Mouse (Mus musculus) embryo, embryonic 11 days (tissue): ENCODE results near the gene Thbd.

Source experiments
- DNase-seq: peaks from one replicate; pipeline ENCODE4 v3.0.0-alpha.2; 2015

The Thbd gene

DNA sequence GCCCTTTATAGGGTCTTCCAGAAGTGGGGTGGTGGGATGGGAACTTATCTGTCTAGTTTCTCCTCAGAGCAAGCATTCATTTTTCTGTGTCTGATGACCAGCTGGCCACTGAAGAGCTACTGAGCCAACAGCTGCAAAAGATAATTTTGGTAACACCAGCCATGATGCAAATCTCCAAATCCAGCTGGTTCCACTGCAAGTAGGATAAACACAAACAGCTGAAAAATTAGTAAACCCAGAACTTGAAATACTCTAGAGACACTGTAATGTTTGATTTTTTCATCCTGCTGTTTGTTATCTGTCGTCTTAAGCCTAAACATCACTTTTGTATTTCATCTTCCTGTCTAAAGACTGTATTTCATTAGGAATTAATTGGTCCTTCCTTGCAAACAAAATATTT lies 13.7 kb upstream of the Thbd start:
- no peak for DNase-seq

DNA sequence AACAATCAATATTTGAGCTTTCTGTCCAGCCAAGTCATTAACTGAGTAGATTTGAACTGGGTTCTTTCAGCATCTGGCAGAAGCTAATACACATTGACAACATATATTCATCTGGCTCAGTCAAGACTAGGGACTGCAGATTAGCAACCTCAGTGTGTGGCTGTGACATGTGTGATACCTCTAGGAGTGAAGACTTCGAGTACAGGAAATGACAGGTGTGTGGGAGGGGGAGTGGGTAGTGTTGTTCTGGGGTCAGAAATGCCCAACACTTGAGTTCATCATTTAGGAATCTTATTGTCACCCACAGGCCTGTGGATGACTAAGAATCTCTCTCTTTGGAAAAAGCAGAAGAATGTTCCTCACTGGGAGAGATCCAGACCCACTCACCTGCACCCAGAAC lies 13.1 kb upstream of the Thbd start:
- DNase-seq = no peak

DNA sequence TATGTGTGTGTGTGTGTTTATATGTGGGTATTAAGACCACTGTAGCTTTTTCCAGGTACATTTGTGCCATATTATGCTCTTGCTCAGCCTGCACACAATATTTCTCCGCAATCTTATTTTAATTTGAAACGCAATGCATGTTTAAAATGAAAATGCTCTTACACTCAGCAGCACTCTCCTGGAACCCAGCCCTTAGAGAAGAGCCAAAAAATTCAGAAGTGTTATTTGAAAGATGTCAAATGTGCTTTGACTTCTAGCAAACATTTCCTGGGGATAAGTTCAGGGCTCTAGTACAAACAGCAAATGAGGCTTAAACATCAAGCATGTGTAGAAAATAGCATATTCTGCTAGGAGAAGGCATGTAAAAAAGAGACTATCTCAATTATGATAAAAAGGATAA lies 11.8 kb upstream of the Thbd start:
- DNase-seq = no peak

DNA sequence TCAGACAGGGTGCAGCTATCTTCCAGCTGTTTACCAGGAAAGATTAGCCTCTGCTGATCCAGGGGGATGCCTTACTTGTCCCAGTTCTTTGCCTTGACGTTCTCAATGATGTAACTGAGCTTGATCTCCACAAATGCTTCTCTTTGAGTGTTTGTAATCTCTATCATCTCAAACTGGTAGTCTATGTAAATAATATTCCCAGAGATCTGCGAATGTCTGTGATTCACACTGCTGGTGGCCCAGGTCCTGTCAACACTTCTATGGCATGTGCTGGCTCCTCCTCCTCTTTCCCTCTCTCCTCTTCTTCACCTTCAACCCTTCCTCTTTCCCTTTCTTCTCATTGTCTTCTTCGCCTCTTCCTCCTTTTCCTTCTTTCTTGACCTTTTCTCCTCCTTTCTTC lies 11.2 kb upstream of the Thbd start:
- no peak for DNase-seq

DNA sequence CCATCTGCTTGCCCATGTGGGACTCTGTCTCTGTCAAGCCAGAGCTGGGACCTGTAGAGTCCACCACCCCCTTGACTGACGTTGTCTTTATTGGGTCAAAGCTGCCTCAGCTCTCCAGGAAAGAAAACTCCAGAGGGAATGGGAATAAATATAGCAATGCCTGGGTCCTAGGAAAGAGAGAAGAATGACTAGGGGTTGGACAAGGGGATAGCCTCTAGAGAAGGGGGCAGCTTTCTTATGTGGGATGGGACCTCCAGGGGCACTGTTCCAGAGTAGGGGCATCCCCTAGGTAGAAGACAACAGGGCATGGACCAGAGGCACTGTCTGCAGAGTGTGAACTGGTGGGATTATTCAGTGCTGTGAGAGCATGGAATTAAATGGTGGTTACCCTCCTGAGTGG lies 1.8 kb upstream of the Thbd start:
- no peak for DNase-seq

DNA sequence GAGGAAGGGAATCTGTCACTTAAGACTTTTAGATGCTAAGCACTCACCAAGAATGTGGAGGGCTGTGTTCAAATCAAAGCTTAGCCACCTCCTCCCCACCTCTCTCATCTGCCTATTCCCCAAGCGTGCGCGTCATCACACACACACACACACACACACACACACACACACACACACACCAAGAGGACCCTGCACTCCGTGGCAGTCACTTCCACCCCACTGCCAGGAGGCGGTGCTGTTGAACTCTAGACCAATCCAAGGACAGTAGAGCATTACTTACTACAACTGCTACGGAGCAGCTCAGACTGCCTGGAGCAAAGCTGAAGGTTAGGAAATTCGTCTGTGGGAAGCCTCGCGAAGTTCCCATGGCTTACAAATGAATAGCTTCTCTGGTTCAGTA lies 1.2 kb upstream of the Thbd start:
- DNase-seq = peak; percentile 74

DNA sequence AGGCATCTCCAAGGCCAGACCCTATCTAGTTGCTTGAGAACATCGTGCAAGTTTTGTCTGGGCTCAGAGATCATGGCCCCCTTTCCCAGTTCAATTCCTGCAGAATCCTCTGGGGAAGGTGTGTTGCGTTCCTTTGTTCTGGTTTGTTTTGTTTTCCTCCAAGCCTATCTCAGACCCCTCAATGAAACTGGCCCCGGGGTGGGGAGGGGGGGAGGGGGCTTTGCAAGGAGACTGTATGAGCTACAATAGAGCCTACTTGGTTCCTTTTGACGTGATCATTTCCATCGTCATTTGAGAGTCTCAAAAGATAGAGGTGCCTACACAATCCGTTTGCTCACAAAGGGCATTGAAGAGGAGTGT lies 753 bp upstream of the Thbd start:
- no peak for DNase-seq

DNA sequence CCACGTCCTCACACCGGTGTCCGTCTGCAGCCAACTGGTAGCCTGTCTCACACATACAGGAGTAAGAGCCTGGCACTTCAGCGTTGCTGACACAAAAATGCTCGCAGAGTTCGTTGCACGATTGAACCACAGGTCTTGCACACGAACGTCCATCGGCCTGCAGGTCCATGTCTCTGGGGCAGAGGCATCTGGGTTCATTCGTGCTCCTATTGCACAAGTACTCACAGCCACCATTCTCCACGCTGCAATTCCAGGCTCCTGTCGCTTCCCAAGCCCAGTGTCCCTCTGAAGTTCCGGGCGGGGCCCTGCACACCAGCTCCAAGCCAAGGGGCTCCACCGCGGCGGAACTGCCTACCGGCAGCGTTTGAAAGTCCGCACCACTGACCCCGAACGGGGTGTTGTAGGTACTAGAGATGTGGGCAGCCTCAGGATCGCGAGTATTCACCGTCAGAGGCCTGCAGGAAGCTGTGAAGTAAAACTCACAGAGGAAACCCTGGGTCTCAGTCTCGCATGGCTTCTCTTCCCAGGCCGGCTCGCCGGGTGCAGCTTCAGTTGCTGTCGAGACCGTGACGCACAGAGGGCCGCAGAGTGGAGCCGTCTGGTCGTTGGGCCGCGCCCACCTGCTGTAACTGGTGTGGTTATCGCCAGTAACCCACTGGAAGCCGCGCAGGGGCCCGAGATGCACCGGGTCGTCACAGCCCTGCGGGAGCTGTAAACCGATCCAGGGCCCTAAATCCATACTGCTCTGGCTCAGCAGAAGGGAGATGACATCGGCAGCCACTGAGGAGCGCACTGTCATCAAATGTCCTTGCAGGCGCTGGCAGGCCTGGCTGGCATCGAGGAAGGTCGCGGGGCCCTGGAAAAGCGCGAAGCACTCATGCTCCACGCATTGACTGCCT lies 768 bp downstream of the Thbd start:
- DNase-seq = peak; percentile 54

DNA sequence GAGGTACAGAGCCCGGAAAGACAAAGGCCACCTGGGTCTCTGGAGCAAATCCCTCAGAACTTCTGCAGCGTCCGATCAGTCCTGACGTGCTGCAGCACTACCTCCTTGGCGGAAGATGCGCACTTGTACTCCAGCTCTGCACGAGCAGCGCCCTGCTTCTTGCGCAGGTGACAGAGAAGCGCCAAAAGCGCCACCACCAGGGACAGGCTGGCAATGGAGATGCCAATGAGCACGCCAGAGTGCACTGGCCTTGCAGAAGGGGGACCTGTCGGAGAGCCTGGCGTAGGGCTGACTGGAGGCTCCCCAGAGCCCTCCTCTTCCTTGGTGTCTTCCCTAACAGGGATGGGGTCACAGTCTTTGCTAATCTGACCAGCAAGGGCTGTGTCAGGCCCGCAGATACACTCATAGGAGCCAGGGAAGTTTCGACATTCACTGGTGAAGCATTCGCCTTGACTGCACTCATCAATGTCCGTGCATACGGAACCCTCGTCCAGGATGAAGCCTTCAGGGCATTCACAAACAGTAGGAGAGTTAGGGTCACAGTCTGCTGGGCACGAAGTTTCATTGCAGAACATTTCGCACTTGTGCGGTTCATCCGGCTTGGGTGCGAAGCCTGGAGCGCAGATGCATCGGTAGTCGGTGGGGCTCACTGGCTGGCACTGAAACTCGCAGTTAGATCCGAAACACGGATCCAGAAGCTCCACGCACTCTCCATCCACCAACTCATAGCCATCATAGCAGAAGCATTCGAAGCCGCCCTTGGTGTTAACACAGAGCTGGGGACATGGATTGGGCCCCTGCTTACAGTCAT lies 1.6 kb downstream of the Thbd start:
- DNase-seq = peak; percentile 55

DNA sequence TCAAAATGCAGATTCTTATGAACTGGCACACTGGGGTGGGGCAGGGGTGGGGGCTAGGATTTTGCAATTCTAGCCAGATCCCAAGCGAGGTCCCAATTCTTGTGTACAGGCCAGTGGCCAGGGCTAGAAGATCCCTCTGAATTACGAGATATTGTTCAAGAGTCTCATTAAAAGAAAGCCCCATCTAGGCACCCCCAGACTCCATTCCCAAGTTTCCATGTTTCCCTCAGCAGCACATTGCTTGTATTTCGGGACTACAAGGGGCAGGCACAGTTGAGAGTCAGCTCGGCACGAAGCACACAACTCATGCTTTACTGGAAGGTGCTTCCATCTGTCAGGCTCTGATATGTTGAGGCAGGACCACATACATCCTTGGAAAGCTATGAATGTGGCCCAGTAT lies 3.1 kb downstream of the Thbd start:
- no peak for DNase-seq

DNA sequence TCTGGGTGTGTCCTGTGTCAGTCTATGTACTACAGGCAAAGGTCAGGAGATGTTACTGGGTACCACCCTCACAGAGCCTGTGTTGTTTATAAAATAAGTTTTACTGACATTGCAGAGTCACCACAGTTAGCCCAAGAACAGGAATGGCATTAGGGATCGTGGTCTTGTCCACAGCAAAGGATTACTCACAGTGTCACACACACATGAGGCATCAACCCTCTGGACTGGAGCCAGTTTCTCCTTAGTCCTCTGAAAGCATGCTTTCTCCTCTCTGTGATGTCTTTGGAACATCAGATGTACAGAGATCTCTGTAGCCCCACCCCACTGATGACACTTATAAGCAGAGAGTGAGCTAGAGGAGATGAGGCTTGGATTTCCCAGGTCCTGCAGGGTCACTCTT lies 5.8 kb downstream of the Thbd start:
- no peak for DNase-seq

DNA sequence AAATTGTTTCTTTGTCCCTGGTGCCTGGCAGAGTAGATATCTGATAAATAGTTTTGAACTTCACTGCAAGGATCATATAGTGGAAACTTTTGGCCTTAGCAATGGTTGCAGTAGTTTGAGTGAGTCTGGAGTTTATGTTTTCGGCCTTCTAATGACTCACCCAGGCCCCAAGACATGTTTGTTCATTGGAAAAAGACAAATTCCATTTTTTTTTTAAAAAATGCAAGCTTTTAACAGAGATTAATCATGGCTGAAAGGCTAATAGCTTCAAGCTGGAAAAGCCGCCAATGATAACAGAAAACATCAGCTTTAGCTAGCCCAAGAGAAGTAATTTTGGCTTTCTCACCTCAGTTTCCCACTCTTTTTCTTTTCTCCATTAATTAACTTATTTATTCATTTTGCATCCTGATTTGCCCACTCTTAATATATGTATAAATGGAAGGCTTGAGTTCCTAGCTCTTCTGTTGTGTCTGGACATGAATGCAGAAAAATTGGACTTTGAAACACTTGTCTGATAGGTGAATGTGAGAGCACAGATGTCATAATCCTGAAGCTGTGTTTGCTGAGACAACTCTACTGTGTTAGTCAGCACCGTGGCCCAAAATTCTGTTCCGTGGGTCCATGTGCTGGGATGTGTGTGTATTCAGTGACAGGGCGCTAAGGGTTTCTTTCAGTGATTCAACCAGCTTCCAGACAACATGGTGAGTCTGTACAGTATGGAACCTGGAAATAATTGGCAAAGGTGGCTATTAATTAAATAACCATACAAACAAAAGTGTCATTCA lies 8.9 kb downstream of the Thbd start:
- no peak for DNase-seq

DNA sequence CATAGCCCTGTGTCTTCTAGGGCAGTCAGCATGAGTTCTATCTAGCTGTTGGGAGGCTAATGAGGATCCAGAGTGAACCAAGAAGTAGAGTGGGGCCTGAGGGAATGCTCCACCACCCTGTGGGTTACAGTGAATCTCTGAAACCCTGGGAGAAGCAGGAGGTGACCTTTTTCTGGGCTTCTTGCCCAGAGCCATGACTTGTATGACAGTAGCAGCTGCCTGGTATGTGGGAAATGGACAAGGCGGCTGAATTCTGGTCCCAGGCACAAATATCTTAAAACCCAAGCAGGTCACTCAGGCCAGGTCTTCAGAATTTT lies 10.2 kb downstream of the Thbd start:
- no peak for DNase-seq

DNA sequence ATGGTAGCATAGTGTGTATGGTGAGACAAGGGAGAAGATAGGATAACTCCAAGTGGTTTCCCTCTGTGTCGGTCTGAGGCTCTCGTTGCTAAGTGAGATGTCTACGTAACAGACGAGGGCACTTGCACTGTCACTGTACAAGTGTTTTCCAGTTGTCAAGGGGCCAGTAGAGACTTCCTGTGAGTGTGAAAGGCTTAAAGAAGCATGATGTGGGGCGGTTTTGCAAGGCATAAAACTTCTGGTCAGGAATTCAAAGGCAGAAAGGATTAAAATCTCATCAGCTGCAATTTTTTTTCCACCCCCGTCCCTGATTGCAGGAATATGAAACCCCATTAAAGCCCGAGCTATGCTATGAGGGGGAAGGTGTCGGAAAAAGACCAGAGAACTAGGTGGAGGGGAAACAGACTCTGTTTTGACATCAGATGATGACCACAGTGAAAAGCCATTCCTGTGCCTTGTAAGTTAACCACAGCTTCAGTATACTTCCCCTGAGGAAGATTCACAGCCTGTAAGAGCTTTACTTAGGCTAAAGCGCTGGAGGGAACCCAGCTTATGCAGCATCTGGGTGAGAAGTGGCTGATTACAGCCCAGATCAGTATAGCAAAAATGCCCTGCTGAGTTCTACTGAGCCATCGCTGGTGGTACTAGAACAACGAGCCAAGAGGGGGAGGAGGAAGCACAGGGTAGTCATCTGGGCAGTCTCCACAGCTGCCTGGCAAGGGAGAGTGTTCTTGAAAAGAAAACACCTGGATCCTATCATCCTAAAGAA lies 10.8 kb downstream of the Thbd start:
- DNase-seq = no peak

DNA sequence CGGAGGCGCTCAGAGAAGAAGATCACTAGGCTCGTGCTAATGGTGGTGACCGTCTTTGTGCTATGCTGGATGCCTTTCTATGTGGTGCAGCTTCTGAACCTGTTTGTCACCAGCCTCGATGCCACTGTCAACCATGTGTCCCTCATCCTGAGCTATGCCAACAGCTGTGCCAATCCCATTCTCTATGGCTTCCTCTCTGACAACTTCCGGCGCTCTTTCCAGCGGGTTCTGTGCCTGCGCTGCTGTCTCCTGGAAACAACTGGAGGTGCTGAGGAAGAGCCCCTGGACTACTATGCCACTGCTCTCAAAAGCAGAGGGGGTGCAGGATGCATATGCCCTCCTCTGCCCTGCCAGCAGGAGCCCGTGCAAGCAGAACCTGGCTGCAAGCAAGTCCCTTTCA lies 11.8 kb downstream of the Thbd start:
- no peak for DNase-seq

DNA sequence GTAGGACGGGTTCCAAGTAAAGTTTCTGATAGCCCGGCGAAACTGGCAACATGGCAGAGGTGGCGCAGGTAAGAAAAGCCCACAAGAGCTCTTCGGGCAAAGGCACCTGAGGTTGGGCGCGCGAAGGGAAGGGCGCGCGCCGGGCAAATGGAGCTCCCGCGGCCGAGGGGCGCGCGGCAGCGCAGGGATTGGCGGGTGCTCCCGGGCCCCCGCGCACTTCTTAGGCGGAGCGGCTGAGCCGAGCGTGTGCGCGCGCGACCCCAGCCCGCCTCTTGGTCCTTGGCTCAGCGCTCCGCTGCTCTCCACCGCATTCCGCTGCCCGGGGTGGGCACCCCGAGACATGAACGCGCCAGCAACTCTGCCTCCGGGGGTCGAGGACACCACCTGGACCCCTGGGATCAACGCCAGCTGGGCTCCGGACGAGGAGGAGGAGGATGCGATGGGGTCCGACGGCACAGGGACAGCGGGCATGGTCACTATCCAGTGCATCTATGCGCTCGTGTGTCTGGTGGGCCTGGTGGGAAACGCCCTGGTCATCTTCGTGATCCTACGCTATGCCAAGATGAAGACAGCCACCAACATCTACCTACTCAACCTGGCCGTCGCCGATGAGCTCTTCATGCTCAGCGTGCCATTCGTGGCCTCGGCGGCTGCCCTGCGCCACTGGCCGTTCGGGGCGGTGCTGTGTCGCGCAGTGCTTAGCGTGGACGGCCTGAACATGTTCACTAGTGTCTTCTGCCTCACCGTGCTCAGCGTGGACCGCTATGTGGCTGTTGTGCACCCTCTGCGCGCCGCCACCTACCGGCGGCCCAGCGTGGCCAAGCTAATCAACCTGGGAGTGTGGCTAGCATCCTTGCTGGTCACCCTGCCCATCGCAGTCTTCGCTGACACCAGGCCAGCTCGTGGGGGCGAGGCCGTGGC lies 12.6 kb downstream of the Thbd start, which contains the start of gene Sstr4:
Gene Sstr4 (plus strand): TSS at position 214 of the 921 bp plus-strand sequence.
- peak; percentile 75 for DNase-seq

DNA sequence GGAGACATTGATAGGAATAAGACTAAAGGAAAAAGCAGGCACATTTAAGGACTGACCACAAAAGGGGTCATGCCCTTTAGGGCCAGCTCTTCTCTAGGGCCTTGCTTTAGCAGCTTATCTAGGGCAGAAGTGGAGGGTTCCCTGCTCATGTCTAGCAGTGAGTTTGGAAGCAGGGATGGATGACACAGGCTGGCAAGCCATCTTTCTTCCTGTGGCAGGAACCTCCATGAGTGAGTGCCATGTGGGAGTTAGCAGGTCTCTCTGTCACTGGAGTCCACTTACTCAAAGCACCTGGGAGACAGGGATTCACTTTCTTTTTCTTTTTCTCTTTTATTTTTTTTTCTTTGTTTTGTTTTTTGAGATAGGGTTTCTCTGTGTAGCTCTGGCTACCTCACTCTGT lies 14.1 kb downstream of the Thbd start:
- no peak for DNase-seq

DNA sequence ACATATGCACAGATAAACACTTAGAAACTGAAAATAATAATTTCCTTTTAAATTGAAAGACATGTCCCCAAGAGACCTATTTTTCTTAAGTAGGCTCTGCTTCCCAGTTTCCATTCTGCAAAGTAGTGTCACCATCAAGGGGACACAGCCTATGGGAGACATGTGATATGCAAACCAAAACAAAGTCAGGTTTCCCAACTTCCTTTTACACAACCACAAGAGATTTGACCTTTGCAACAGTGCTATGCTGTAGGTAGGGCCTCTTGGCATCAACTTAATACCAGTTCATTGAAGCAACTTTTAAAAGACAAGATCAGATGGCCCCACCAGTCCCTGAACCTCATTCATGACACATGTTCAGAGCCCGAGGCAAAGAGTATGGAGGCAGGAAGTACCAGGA lies 14.8 kb downstream of the Thbd start:
- no peak for DNase-seq

DNA sequence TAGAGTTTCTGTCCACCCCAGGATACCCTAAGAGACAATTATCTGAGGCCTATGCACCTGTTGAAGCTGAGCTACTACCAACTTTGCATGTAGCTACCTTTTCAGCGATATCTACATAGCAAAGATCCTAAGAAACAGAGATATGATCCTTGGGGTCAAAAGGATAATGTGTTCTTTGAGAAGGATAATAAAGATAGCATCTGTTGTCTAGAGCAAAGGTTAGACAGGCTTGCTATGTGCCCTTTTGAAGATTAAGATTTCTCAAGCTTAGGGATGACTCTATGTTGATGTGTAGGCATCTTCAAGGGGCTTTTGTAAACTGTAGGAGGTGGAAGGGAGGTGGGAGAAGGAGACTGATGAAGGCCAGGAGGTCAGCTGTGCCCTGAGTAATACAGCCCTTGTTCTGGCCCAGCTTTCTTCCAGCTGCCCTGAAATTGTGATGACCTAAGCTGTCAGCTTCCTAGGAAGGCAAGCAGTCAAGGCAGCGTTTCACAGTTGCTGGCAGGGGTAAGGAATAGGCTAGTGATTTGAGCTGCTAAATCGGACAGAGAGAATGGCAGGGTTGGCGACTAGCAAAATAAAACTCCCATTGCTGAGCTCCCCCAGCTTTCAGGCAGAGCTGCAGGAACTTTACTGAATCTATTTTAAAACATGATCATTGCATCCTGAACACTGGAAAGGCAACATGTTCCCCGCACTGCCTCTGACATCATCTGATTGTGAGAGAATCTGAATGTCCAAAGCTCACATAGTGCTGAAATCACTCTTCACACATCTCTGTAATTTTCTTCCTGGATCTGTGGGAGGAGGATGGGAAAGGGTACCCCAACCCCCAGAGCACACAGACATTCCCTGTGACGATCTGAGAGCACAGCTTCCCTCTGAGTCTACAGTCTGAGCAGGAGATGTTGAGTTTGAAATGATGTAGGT lies 20.1 kb downstream of the Thbd start:
- DNase-seq = no peak

DNA sequence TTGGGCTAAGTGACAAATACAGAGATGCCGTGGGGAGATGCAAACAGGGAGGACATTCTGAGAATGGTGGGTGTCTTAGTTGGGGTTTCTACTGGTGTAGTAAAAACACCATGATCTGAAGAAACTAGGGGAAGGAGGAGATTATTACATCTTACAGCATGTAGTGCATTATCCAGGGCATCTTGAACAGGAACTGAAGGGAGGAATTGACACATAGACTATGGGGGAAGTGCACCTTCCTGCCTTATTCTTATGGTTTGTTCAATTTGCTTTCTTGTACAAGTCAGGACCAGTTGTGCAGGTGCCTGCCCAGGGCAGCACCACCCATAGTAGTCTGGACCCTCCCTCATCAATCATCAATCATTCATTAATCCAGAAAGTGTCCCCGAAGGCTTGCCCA lies 21.1 kb downstream of the Thbd start:
- DNase-seq = no peak

DNA sequence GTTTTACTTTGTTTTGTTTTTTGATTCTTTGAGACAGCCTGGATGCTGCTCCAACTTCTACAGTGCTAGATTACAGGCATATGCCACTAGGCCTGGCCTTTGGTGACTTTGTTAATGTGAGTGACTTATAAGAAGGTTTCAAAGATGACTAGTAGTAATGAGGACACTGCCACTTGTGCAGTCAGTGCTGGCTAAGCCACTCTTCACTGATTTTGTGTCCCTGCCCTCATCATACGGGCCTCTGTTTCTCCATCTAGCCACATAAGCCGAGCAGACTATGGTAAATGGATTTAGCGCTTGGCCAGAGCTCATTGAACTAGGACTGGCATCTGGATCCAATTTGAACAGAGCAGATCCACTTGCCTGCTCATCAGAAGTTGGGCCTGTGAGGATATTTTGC lies 21.5 kb downstream of the Thbd start:
- peak; percentile 36 for DNase-seq
